Mouse (Mus musculus): ENCODE measurements around the gene Rnf41. TPM values are rescaled to one million over a fixed set of nuclear protein-coding genes. Genes with fewer than 3 reads are reported as not detected.

Gene Rnf41
- polyA plus RNA-seq (2015; fragmentation: Nextera tagmentation; extraction: Ambion mirVana): 105 and 108 TPM in 2 replicates

DNA sequence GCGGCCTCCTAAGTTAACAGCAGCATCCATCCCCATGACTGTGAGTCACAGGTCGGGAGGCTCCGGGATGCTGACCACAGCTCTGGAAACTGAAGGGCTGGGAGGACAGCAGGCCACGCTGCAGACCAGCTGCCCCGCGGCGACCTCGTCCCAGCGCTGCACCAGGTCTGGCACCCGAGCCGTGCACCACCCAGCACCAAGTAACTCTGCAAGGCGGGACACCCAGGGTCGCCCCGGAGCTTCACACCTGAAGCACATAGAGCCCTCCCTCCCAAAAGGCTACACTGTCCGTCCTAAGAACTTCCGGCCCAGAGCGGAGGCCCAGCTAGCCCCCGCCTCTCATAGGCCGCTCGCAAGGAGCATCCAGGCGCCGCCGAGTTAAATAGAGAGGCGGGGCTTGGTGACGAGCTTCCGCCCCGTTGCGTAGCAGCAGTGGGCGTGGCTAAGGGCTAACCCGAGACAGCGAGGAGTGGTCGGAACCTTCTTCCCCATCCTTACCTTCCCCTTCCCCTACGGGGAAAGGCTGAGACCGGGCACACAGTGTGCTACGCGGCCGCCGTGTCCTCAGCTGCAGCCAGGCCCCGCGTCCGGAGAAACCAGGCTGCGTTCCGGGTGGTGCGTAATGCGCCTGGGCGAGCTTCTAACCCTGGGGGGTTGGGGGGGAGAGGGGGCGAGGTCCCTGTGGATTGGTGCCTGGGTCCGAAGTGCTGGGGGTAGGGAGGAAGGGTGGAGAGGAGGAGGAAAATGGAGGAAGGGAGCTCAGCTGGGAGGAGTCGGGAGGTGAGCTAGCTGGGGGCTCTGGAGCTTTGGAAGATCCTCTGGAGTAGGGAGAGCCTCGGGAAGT, at the start of gene Rnf41, which contains the start of gene Nabp2:
Gene Rnf41, plus strand, starts transcription at position 447 of the 844 bp plus-strand sequence.
Gene Nabp2, minus strand, starts transcription at position 282 of the 844 bp plus-strand sequence.
- Histone ChIP-seq H3K4me3 (ENCODE audit: low read depth, low read length) (peak within 1 kb of the TSS; percentile 71), H3K4me1 (ENCODE audit: control insufficient read depth, insufficient read depth, low read length) (peaks cover 39% of the 10 kb centered on the region)
- peak; percentile 89 for ATAC-seq

DNA sequence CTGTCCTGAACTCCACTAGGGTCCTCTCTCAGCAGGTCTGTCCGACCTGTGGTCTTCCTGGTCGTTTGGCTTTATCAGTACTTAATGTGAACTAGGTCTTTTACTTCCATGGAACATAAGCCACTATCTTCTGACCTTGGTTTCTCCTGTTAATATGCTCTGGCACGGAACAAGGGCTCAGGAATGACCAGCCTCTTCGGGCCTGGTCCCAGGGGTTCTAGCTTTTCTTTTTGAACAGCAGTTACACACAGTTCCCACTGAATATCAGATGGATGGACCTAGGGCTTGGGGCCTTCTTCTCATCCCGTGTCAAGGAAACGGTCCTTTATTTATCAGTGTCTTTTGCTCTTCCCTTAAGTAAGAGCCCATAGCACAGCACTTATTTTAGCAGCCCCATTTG, 49.6 kb upstream of the Rnf41 start:
- Histone ChIP-seq H3K9me3 (replicated peaks; ENCODE audit: control insufficient read depth, low read length, poor library complexity, severe bottlenecking) (no peaks in the 10 kb centered on the region), H3K27ac (ENCODE audit: low read length) (no peak overlapping the region), H3K9ac (ENCODE audit: low read depth, low read length) (no peak overlapping the region), H3K36me3 (ENCODE audit: control insufficient read depth, insufficient read depth, low read length) (peaks cover 38% of the 10 kb centered on the region), H3K27me3 (ENCODE audit: control insufficient read depth, insufficient read depth, low read depth, low read length) (no peaks in the 10 kb centered on the region), H3K4me2 (ENCODE audit: low read length) (no peak overlapping the region), H3K4me3 (ENCODE audit: low read depth, low read length) (no peak overlapping the region), H3K4me1 (ENCODE audit: control insufficient read depth, insufficient read depth, low read length) (no peaks in the 10 kb centered on the region)
- no peak for ATAC-seq
- WGBS: 92% methylated on average over 6 of the region's 6 CpGs

More for the DNA sequence above, at the start of gene Rnf41, which contains the start of gene Nabp2:
- peak within 1 kb of the TSS; percentile 80 for H3K9ac ChIP-seq (ENCODE audit: low read depth, low read length)
- peaks cover 2% of the 10 kb centered on the region for H3K36me3 ChIP-seq (ENCODE audit: control insufficient read depth, insufficient read depth, low read length)
- H3K27me3 ChIP-seq (ENCODE audit: control insufficient read depth, insufficient read depth, low read depth, low read length): no peaks in the 10 kb centered on the region
- H3K27ac ChIP-seq (ENCODE audit: low read length): peak within 1 kb of the TSS; percentile 90
- H3K4me2 ChIP-seq (ENCODE audit: low read length): peak within 1 kb of the TSS; percentile 98
- 0% methylated on average over 49 of the region's 50 CpGs for WGBS
- H3K9me3 ChIP-seq (replicated peaks; ENCODE audit: control insufficient read depth, low read length, poor library complexity, severe bottlenecking): no peaks in the 10 kb centered on the region

DNA sequence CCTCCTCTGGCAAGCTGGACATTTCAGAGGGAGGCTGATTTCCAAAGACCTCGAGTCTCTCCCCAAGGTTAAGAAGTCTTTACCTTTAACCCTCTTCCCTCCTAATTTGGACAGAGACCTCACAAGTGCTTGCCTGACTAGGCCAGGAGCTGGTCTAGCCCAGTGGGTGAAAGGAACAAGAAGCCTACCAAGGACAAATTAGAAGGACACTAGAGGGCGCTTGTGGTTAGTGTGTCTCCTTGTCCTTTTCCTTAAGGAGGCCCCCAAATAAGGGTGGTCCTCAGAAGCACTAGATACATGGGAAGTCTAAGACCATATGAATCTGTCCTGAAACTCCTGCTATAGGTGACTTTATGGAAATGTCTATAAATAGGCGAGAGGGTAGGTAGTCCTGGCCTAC, 48.9 kb upstream of the Rnf41 start:
- no peaks in the 10 kb centered on the region for H3K27me3 ChIP-seq (ENCODE audit: control insufficient read depth, insufficient read depth, low read depth, low read length)
- ATAC-seq: no peak
- H3K4me1 ChIP-seq (ENCODE audit: control insufficient read depth, insufficient read depth, low read length): peaks cover 3% of the 10 kb centered on the region
- H3K27ac ChIP-seq (ENCODE audit: low read length): no peak overlapping the region
- H3K4me2 ChIP-seq (ENCODE audit: low read length): no peak overlapping the region
- H3K36me3 ChIP-seq (ENCODE audit: control insufficient read depth, insufficient read depth, low read length): peaks cover 38% of the 10 kb centered on the region
- H3K4me3 ChIP-seq (ENCODE audit: low read depth, low read length): no peak overlapping the region
- WGBS: 52% methylated on average over 3 of the region's 3 CpGs
- H3K9me3 ChIP-seq (replicated peaks; ENCODE audit: control insufficient read depth, low read length, poor library complexity, severe bottlenecking): no peaks in the 10 kb centered on the region
- no peak overlapping the region for H3K9ac ChIP-seq (ENCODE audit: low read depth, low read length)

DNA sequence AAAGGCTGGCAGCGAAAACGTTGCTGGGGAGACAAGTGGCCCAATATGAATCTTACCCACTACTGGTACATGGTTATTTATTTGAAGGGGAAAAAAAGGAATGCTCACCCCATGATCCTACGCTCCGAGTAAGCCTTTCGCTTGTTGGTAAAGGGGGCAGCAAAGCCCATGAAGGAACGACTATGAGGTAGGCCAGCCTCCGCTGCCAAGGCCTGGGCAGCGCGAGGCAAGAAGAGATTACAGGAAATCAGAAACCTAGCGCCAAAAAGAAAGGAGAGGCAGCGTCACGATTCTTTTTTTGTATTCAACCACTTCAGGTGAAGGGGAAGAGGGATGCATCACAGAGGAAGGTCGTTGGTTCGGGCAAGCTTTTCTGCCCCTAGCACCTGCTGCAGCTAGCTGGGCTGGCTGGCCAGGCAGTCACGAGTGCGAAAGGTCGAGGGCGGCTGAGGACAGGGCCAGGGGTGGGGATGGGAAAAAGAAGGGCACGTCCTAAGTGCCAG, 43.5 kb upstream of the Rnf41 start:
- H3K27ac ChIP-seq (ENCODE audit: low read length): peak overlapping the region; percentile 97
- no peaks in the 10 kb centered on the region for H3K27me3 ChIP-seq (ENCODE audit: control insufficient read depth, insufficient read depth, low read depth, low read length)
- H3K9me3 ChIP-seq (replicated peaks; ENCODE audit: control insufficient read depth, low read length, poor library complexity, severe bottlenecking): no peaks in the 10 kb centered on the region
- ATAC-seq: no peak; the same call in 1 of the 2 replicates
- H3K9ac ChIP-seq (ENCODE audit: low read depth, low read length): peak overlapping the region; percentile 78
- H3K4me1 ChIP-seq (ENCODE audit: control insufficient read depth, insufficient read depth, low read length): peaks cover 10% of the 10 kb centered on the region
- peaks cover 15% of the 10 kb centered on the region for H3K36me3 ChIP-seq (ENCODE audit: control insufficient read depth, insufficient read depth, low read length)
- peak overlapping the region; percentile 85 for H3K4me2 ChIP-seq (ENCODE audit: low read length)
- WGBS: 12% methylated on average over 19 of the region's 19 CpGs
- H3K4me3 ChIP-seq (ENCODE audit: low read depth, low read length): peak overlapping the region; percentile 74

DNA sequence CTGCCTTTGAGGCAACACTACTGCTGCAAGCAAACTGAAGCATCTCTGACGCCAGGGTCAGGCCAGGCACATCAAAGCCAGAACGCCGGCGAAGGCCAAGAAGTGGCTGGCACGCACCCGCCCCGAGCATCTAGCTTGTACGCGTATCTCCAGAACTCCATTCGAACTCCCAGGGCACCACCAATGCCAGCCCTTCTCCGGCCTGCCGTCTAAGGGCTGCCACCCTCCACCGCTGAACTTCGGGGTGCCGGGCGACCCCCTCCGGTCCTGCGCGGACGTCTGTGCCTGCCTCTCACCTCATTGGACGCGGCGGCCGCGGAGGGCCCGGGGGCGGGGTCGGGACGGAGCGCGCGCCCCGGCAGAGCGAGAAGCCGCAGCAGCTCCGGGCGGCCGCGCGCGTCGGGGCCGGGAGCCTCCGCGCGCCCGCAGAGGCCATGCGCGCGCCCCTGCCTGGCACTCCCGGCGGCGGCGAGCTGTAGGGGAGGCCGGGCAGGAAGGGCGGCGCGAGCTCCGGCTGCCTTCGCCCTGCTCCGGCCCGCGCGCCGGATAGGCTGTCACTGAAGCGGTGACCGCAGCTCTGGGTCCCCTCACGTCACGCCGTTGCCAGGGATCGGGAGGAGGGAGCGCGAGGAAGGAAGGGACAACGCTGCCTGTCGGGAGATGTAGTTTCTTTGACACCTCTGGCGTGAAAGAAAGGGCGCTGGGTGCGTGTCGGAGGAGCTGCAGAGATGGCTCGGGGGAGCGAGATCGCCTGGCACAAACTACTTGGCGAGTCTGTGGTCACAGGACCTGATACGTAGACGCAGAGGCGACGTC, 42.8 kb upstream of the Rnf41 start, which contains the start of gene Coq10a:
Gene Coq10a, minus strand, starts transcription at position 596 of the 816 bp plus-strand sequence.
- Histone ChIP-seq H3K36me3 (ENCODE audit: control insufficient read depth, insufficient read depth, low read length) (peaks cover 10% of the 10 kb centered on the region), H3K9me3 (replicated peaks; ENCODE audit: control insufficient read depth, low read length, poor library complexity, severe bottlenecking) (no peaks in the 10 kb centered on the region), H3K4me3 (ENCODE audit: low read depth, low read length) (peak within 1 kb of the TSS; percentile 74), H3K4me1 (ENCODE audit: control insufficient read depth, insufficient read depth, low read length) (peaks cover 10% of the 10 kb centered on the region), H3K9ac (ENCODE audit: low read depth, low read length) (peak within 1 kb of the TSS; percentile 78), H3K27ac (ENCODE audit: low read length) (peak within 1 kb of the TSS; percentile 97), H3K27me3 (ENCODE audit: control insufficient read depth, insufficient read depth, low read depth, low read length) (no peaks in the 10 kb centered on the region), H3K4me2 (ENCODE audit: low read length) (peak within 1 kb of the TSS; percentile 85)
- peak; percentile 95 for ATAC-seq
- under 1% methylated on average over 87 of the region's 87 CpGs for WGBS

DNA sequence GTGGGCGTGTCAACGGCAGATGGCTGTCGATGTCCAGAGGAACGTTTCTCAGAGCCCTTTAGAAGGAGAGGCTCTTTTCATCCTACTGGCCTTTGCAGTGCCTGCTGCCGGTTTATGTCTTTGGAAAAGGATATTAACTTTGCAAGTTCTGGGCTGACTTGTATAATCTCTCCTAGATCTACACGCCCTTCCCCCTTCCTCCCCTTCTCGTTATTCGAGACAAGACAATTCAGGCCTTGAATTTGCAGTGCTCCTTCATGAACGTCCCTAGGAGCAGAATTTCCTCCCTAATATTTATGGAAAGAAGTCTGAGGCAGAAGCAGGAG, 42.3 kb upstream of the Rnf41 start:
- Histone ChIP-seq H3K4me3 (ENCODE audit: low read depth, low read length) (peak overlapping the region; percentile 74), H3K27ac (ENCODE audit: low read length) (peak overlapping the region; percentile 97), H3K4me2 (ENCODE audit: low read length) (peak overlapping the region; percentile 85), H3K4me1 (ENCODE audit: control insufficient read depth, insufficient read depth, low read length) (peaks cover 10% of the 10 kb centered on the region), H3K9me3 (replicated peaks; ENCODE audit: control insufficient read depth, low read length, poor library complexity, severe bottlenecking) (no peaks in the 10 kb centered on the region), H3K9ac (ENCODE audit: low read depth, low read length) (peak overlapping the region; percentile 78), H3K36me3 (ENCODE audit: control insufficient read depth, insufficient read depth, low read length) (peaks cover 8% of the 10 kb centered on the region; the same call in 1 of the 2 replicates), H3K27me3 (ENCODE audit: control insufficient read depth, insufficient read depth, low read depth, low read length) (no peaks in the 10 kb centered on the region)
- ATAC-seq: no peak
- WGBS: 3% methylated on average over 9 of the region's 9 CpGs

DNA sequence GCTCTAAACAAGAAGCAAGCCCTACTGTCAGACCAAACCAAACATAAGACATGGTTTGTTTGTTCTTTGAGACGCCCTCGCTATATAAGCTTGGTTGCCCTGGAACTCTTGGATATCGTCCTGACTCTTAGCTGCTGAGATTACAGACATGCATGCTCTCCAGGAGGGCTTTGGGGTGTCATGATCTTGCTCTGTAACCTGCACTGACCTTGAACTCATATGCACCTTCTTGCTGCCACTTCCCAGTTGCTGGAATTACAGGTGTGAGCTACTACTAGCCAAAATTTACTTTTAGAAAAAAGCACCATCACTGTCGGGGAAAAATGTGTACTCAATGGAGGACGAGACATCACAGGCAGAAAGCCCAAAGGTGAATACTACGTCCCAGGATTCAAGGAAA, 41.9 kb upstream of the Rnf41 start:
- Histone ChIP-seq H3K4me1 (ENCODE audit: control insufficient read depth, insufficient read depth, low read length) (peaks cover 10% of the 10 kb centered on the region), H3K27me3 (ENCODE audit: control insufficient read depth, insufficient read depth, low read depth, low read length) (no peaks in the 10 kb centered on the region), H3K9me3 (replicated peaks; ENCODE audit: control insufficient read depth, low read length, poor library complexity, severe bottlenecking) (no peaks in the 10 kb centered on the region), H3K4me2 (ENCODE audit: low read length) (peak overlapping the region; percentile 85), H3K4me3 (ENCODE audit: low read depth, low read length) (peak overlapping the region; percentile 74), H3K36me3 (ENCODE audit: control insufficient read depth, insufficient read depth, low read length) (peaks cover 4% of the 10 kb centered on the region; the same call in 1 of the 2 replicates), H3K27ac (ENCODE audit: low read length) (peak overlapping the region; percentile 97), H3K9ac (ENCODE audit: low read depth, low read length) (peak overlapping the region; percentile 78; the same call in 1 of the 2 replicates)
- ATAC-seq: no peak
- 78% methylated on average over 6 of the region's 6 CpGs for WGBS

DNA sequence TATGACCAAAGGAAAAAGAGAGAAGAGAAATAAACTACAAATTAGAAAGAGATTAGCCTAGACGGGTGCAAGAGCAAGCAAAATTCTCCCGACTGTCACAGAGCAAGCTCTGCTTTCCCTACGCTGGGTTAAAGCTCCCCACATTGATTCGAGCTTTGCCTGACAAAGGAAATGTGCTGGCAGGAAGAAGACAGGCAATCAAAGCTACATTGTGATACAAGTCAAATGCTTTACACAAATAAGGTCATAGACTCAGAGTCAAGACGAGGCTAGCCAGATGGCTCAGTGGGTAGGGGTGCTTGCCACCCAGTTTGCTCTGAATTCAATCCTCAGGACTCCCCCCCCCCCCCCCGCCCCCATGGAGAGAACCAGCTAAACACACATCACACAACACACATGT, 41.4 kb upstream of the Rnf41 start:
- no peak overlapping the region for H3K9ac ChIP-seq (ENCODE audit: low read depth, low read length)
- no peaks in the 10 kb centered on the region for H3K9me3 ChIP-seq (replicated peaks; ENCODE audit: control insufficient read depth, low read length, poor library complexity, severe bottlenecking)
- no peaks in the 10 kb centered on the region for H3K27me3 ChIP-seq (ENCODE audit: control insufficient read depth, insufficient read depth, low read depth, low read length)
- 63% methylated on average over 5 of the region's 6 CpGs for WGBS
- H3K4me1 ChIP-seq (ENCODE audit: control insufficient read depth, insufficient read depth, low read length): peaks cover 10% of the 10 kb centered on the region
- H3K27ac ChIP-seq (ENCODE audit: low read length): no peak overlapping the region
- H3K36me3 ChIP-seq (ENCODE audit: control insufficient read depth, insufficient read depth, low read length): peaks cover 2% of the 10 kb centered on the region; the same call in 1 of the 2 replicates
- no peak overlapping the region for H3K4me2 ChIP-seq (ENCODE audit: low read length)
- no peak for ATAC-seq
- H3K4me3 ChIP-seq (ENCODE audit: low read depth, low read length): no peak overlapping the region

All from midbrain, embryonic 16.5 days (tissue).